Mouse (Mus musculus) intestine, embryonic 15.5 days (tissue): ENCODE measurements around the gene 1110004F10Rik. TPM values are rescaled to one million over a fixed set of nuclear protein-coding genes. Genes with fewer than 3 reads are reported as not detected.
A peak's percentile ranks its signal among the peaks of the same experiment; 100 is the strongest.
"Not testable (repeated sequence)": the region's sequence is repeated elsewhere in the genome, so short reads cannot be mapped to it uniquely, and the experiment has no call there.

Source experiments
- ATAC-seq: fragments of 200-750 bp; cut with Nextera tagmentation; 2 replicates; pipeline ENCODE4 v1.8.0; 2017; ENCODE audit warnings: moderate TSS enrichment, moderate library complexity
- H3K27ac ChIP-seq: fragments of 300-500 bp; sonication (generic); 2 replicates; pipeline ENCODE4 v1.5.1; 2015; ENCODE audit warnings: mild to moderate bottlenecking, inconsistent platforms
- H3K27me3 ChIP-seq: fragments of 300-500 bp; sonication (generic); replicated peaks from 2 replicates; pipeline ENCODE4 v1.6.1; 2015; ENCODE audit warnings: inconsistent platforms
- H3K36me3 ChIP-seq: fragments of 300-500 bp; sonication (generic); 2 replicates; pipeline ENCODE4 v1.6.1; 2015; ENCODE audit warnings: inconsistent platforms
- H3K4me1 ChIP-seq: fragments of 300-500 bp; sonication (generic); replicated peaks from 2 replicates; pipeline ENCODE4 v1.6.1; 2015; ENCODE audit warnings: inconsistent platforms
- H3K4me2 ChIP-seq: fragments of 300-500 bp; sonication (generic); replicated peaks from 2 replicates; pipeline ENCODE4 v1.6.1; 2015; ENCODE audit warnings: mild to moderate bottlenecking, inconsistent platforms
- H3K4me3 ChIP-seq: fragments of 300-500 bp; sonication (generic); replicated peaks from 2 replicates; pipeline ENCODE4 v1.5.1; 2015; ENCODE audit warnings: inconsistent platforms
- H3K9ac ChIP-seq: fragments of 300-500 bp; sonication (generic); 2 replicates; pipeline ENCODE4 v1.6.1; 2015; ENCODE audit warnings: inconsistent platforms
- H3K9me3 ChIP-seq: fragments of 300-500 bp; sonication (generic); 2 replicates; pipeline ENCODE4 v1.6.1; 2016; ENCODE audit warnings: inconsistent platforms
- WGBS: fragments of 180-500 bp; shearing (Covaris S2); methylation state at CpG from one replicate; pipeline ENCODE4 v1.1.7; 2015; 5-methylcytosine and 5-hydroxymethylcytosine counted together
- polyA plus RNA-seq: library from polyadenylated mRNA; unstranded; fragments of >200 nt; fragmentation: Nextera tagmentation; extraction: Ambion mirVana; gene quantifications from 2 replicates; pipeline ENCODE4 v1.2.1, GENCODE M21; 2015

1110004F10Rik gene
- polyA plus RNA-seq, 1 experiment from 2014 or later, result 217 TPM

- Histone ChIP-seq H3K4me1 (peaks cover 16% of the 10 kb centered on the region), H3K36me3 (no peaks in the 10 kb centered on the region), H3K4me2 (peak overlapping the region; percentile 11; the same call in 1 of the 2 replicates), H3K27ac (no peak overlapping the region), H3K9ac (no peak overlapping the region), H3K9me3 (no peaks in the 10 kb centered on the region), H3K4me3 (no peak overlapping the region), H3K27me3 (peaks cover 39% of the 10 kb centered on the region)
- no peak for ATAC-seq
- WGBS, result 41% methylated on average over 18 of the region's 18 CpGs
These were observed 2.3 kb upstream of the 1110004F10Rik start for GRCm38 (mm10) chr7:116036591-116037555.

DNA sequence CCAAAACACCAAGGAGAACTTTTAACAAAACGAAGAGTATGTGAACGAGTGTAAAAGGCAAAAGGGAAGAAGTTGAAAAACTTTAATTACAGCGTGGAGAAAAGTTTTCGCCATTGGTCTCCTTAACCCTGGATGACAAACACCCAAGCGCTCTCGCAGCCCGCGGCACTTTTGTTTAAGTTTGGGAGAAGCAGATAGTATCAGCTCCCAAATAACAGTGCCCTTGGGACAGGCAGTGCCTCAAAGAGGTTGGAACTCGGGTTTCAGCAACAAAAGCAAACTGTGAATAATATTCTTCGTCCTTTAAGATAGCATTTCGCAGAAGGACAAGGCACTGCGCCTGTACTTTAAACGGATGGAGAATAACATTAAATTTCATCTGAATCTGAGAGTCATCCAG, 1.2 kb upstream of the 1110004F10Rik start:
- Histone ChIP-seq H3K9ac (no peak overlapping the region), H3K4me1 (peaks cover 16% of the 10 kb centered on the region), H3K4me3 (peak overlapping the region; percentile 14; the same call in 1 of the 2 replicates), H3K27ac (no peak overlapping the region), H3K27me3 (peaks cover 39% of the 10 kb centered on the region), H3K4me2 (peak overlapping the region; percentile 96), H3K9me3 (no peaks in the 10 kb centered on the region), H3K36me3 (no peaks in the 10 kb centered on the region)
- 2% methylated on average over 13 of the region's 13 CpGs for WGBS
- no peak for ATAC-seq

GRCm38 (mm10) chr7:116038511-116038910, 686 bp upstream of the 1110004F10Rik start, which contains the start of gene Sox6:
Gene Sox6, minus strand, starts transcription at chr7:116038796.
- no peak for ATAC-seq
- Histone ChIP-seq H3K9me3 (no peaks in the 10 kb centered on the region), H3K4me3 (peak within 1 kb of the TSS; percentile 47), H3K27me3 (peaks cover 39% of the 10 kb centered on the region), H3K4me2 (peak within 1 kb of the TSS; percentile 96), H3K36me3 (no peaks in the 10 kb centered on the region), H3K4me1 (peaks cover 16% of the 10 kb centered on the region), H3K27ac (no peak within 1 kb of the TSS), H3K9ac (peak within 1 kb of the TSS; percentile 47)
- 1% methylated on average over 11 of the region's 11 CpGs for WGBS

DNA sequence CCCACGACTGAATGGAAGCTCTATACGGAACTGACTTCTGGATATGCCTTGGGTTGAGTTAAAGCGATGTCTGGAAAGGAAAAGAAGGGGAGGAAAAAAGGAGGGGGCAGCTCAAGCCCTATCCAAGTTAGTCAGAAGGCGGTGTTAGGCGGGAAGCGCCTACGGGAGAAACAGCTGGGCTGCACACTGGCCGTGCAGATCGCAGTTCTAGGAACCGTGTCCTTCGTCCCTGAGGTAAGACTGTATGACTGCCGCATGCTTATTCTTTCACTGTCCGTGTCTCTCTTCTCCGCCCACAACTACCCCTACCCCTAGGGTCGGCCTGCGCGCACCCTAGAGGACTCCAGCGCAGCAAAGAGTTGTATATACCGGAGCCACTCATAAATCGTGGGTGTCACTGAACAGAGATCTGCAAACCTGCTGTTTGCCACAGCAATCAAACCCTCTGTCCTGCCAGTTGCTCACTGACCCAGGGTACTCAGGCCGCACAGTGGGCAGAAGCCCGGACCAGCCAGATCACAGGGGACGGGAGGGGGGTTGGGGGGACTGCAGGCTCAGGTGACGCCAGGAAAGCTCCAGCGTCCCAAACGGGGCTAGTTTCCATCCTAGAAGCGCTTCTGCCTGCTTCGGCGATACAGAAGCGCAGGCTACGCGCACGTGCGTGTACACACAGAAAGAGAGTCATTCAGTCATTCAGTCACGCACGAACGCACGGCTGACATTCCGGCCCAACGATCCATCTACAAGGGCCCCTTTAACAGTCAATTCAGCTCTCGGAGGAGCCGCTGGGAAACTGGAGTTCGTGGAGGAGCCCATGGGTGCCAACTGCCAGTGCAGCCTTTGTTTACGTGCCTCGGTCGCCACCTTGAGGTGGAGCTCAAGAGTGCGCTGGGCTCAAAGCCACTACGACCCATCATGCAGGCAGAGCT, 605 bp downstream of the 1110004F10Rik start:
- H3K4me1 ChIP-seq, result peaks cover 10% of the 10 kb centered on the region
- no peak overlapping the region for H3K27ac ChIP-seq
- peak overlapping the region; percentile 47 for H3K9ac ChIP-seq
- no peaks in the 10 kb centered on the region for H3K36me3 ChIP-seq
- H3K27me3 ChIP-seq, result peaks cover 29% of the 10 kb centered on the region
- H3K9me3 ChIP-seq, result no peaks in the 10 kb centered on the region
- WGBS, result under 1% methylated on average over 48 of the region's 48 CpGs
- peak overlapping the region; percentile 96 for H3K4me2 ChIP-seq
- peak; percentile 87 for ATAC-seq
- peak overlapping the region; percentile 47 for H3K4me3 ChIP-seq

DNA sequence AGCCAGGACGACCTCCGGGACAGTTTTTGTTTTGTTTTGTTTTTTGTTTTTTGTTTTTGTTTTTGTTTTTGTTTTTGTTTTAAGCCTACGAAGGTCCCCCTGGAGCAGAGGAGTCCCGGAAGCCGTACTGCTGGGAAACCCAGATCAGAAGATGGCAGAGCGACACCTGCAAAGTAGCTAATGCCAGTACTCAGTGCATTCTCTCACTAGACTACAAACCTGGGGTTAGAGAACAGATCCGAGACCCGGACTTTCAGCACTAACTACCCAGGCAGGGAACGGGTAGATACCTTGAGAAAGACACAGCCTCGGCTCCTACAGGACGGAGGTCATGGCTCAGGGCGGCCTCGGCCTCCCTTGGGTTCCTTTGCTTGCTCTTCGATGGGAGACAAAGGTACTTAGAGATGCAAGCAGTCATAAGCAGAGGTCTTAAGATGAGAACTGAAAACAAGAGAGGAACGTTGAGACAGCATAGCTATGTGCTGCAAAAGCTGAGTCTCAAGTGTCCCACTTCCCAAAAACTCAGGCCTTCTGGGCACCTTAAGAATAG, 1.3 kb downstream of the 1110004F10Rik start:
- Histone ChIP-seq H3K4me3 (peak overlapping the region; percentile 47), H3K9ac (no peak overlapping the region), H3K36me3 (no peaks in the 10 kb centered on the region), H3K9me3 (no peaks in the 10 kb centered on the region), H3K27me3 (peaks cover 28% of the 10 kb centered on the region), H3K27ac (no peak overlapping the region), H3K4me2 (peak overlapping the region; percentile 96), H3K4me1 (peaks cover 10% of the 10 kb centered on the region)
- no peak for ATAC-seq
- 26% methylated on average over 15 of the region's 15 CpGs for WGBS

DNA sequence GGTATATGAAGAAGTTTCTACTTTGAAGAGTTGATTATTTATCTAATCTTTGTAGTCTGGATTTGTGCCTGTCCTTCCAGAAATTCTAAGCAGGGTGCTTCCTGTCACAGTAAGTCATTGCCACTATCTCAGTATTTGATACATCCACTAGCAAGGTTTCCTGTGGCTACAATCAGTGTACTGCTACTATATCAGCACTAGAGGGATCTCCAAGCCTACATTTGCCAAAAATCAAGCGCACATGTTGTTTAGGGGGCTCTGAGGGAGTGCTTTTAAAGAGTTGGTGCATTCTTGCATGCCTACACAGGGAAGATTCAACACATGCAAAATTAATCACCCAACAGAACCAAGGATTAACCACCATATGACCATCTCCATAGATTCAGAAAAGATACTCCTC, 21.5 kb downstream of the 1110004F10Rik start:
- no peaks in the 10 kb centered on the region for H3K4me1 ChIP-seq
- no peaks in the 10 kb centered on the region for H3K27me3 ChIP-seq
- no peak overlapping the region for H3K4me3 ChIP-seq
- H3K4me2 ChIP-seq, result no peak overlapping the region
- no peaks in the 10 kb centered on the region for H3K9me3 ChIP-seq
- H3K36me3 ChIP-seq, result no peaks in the 10 kb centered on the region
- no peak overlapping the region for H3K27ac ChIP-seq
- WGBS, result 50% methylated on average over 1 of the region's 1 CpGs
- no peak for ATAC-seq
- H3K9ac ChIP-seq, result no peak overlapping the region

DNA sequence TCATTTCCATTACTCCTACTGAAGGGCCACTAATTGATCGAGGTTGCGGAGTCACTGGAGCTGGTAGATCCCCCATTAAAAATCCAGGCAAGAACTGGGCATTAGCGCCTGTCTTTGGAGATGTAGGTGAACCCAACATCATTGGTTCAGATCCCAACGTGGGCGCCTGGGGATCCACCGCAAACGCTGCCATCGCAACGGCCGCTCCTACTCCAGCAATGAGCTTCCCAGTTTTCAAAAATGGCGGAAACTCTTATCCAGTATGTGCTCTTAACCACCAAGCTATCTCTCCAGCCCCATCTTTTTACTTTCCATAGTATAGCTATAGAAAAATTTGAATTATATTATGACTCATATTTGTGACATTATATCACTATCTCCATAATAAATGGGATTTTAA, 45.2 kb downstream of the 1110004F10Rik start, which contains the start of gene Gm4353:
TSS of gene Gm4353 (minus strand) at position 270 of the 400 bp plus-strand sequence.
- H3K9me3 ChIP-seq, H3K36me3 ChIP-seq, H3K4me3 ChIP-seq, H3K4me2 ChIP-seq, ATAC-seq, H3K27ac ChIP-seq, H3K9ac ChIP-seq, H3K27me3 ChIP-seq, H3K4me1 ChIP-seq: not testable (repeated sequence)
- 93% methylated on average over 11 of the region's 11 CpGs for WGBS

GRCm38 (mm10) chr7:116092710-116093465, 53.7 kb downstream of the 1110004F10Rik start:
- Histone ChIP-seq H3K27ac (peak overlapping the region; percentile 91), H3K9me3 (no peaks in the 10 kb centered on the region), H3K4me2 (peak overlapping the region; percentile 72), H3K36me3 (no peaks in the 10 kb centered on the region), H3K4me1 (0 out of 2 replicates have a peak, but pooled peaks cover 4% of the 10 kb centered on the region), H3K9ac (peak overlapping the region; percentile 75), H3K27me3 (no peaks in the 10 kb centered on the region), H3K4me3 (peak overlapping the region; percentile 63)
- ATAC-seq, result peak; percentile 100
- WGBS, result under 1% methylated on average over 38 of the region's 38 CpGs

- Histone ChIP-seq H3K9ac (peak overlapping the region; percentile 75), H3K27ac (peak overlapping the region; percentile 91), H3K9me3 (no peaks in the 10 kb centered on the region), H3K4me2 (peak overlapping the region; percentile 72), H3K4me3 (peak overlapping the region; percentile 63), H3K27me3 (no peaks in the 10 kb centered on the region), H3K4me1 (0 out of 2 replicates have a peak, but pooled peaks cover 4% of the 10 kb centered on the region), H3K36me3 (no peaks in the 10 kb centered on the region)
- ATAC-seq, result peak; percentile 89
- under 1% methylated on average over 19 of the region's 19 CpGs for WGBS
These were observed 54.3 kb downstream of the 1110004F10Rik start for GRCm38 (mm10) chr7:116093466-116093850.

- Histone ChIP-seq H3K27ac (no peak overlapping the region), H3K9ac (no peak overlapping the region), H3K4me3 (no peak overlapping the region), H3K4me2 (no peak overlapping the region), H3K4me1 (0 out of 2 replicates have a peak, but pooled peaks cover 4% of the 10 kb centered on the region), H3K36me3 (0 out of 2 replicates have a peak, but pooled peaks cover 14% of the 10 kb centered on the region), H3K9me3 (no peaks in the 10 kb centered on the region), H3K27me3 (no peaks in the 10 kb centered on the region)
- ATAC-seq, result no peak
- WGBS, result 95% methylated on average over 7 of the region's 7 CpGs
These were observed 60.8 kb downstream of the 1110004F10Rik start for GRCm38 (mm10) chr7:116099952-116100528.

GRCm38 (mm10) chr7:116103091-116103490, 63.9 kb downstream of the 1110004F10Rik start:
- H3K9me3 ChIP-seq, result no peaks in the 10 kb centered on the region
- 99% methylated on average over 9 of the region's 9 CpGs for WGBS
- H3K27ac ChIP-seq, result no peak overlapping the region
- H3K9ac ChIP-seq, result no peak overlapping the region
- no peaks in the 10 kb centered on the region for H3K4me1 ChIP-seq
- H3K27me3 ChIP-seq, result no peaks in the 10 kb centered on the region
- H3K4me2 ChIP-seq, result no peak overlapping the region
- ATAC-seq, result no peak
- no peak overlapping the region for H3K4me3 ChIP-seq
- 0 out of 2 replicates have a peak, but pooled peaks cover 14% of the 10 kb centered on the region for H3K36me3 ChIP-seq
